Mouse (Mus musculus) hindlimb bud, embryonic 11.5 days (tissue): Measurements from ENCODE around the gene Tmem94.
"Not testable (repeated sequence)": the region's sequence is repeated elsewhere in the genome, so short reads cannot be mapped to it uniquely, and the experiment has no call there.

ENCODE experiments used
- DNase-seq: peaks from one replicate; pipeline ENCODE4 v3.0.0-alpha.2; 2012; ENCODE audit warnings: low read depth, low spot score; ENCODE audit errors: extremely low spot score

Tmem94 gene

GRCm38 (mm10) chr11:115765103-115765606 lies at the start of gene Tmem94:
TSS of gene Tmem94 (plus strand) at chr11:115765433.
- DNase-seq: peak; percentile 100

- no peak for DNase-seq
These were observed 48.6 kb upstream of the Tmem94 start for GRCm38 (mm10) chr11:115716410-115717338.

DNA sequence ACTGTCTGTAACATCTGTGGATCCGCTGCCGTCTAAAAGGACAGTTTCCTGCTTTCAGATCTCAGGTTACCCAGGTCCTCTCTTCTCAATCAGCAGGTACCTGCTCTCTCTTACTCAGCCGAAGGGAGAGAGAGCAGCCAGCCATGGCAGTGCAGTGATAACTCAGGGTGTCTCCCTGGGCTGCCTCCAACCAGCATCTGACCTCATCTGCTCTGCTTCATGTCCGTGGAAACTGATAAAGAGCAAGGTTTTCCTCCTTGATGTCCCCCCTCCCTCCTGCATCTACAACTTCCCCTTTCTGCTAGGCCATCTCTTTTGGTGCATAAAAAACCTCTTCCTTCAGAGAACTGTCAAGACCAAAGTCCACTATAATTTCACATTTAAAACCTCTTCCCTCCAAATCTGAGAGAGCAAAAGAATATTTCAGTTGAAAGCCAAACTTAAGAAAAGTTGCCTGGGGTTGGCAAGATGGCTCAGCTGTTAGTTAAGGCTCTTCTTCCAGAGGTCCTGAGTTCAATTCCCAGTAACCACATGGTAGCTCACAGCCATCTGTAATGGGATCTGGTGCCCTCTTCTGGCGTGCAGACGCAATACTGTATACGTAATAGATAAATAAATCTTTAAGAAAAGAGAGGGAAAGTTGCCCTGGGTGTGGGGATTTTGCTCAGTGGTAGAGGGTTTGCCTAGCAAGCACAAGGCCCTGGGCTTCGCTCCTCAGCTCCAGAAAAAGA lies 47.4 kb upstream of the Tmem94 start:
- DNase-seq: no peak

DNA sequence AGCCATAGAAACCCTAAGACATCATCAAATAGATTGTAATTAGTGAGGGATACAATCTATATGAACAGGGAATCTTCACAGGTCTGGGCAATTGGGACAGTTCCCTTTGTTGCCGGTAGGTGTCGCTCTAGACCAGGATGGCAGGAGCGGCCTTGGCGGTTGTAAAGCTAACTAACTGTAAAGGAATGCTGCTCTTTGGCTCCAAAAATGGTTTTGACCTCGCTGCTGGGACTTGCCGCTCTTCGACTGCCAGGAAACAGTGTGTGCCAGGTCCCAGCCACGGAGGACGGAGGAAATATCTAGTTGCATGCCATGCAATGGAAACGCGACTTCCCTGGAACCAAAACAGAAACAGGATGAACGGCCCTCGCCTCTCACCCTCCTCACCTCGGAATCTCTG lies 42.6 kb upstream of the Tmem94 start:
- peak; percentile 62 for DNase-seq

GRCm38 (mm10) chr11:115723231-115723630 lies 42.0 kb upstream of the Tmem94 start:
- no peak for DNase-seq

GRCm38 (mm10) chr11:115734041-115734686 lies 31.1 kb upstream of the Tmem94 start:
- DNase-seq: no peak

- DNase-seq: no peak
These were observed 27.5 kb upstream of the Tmem94 start for GRCm38 (mm10) chr11:115737608-115738208.

- no peak for DNase-seq
These were observed 26.9 kb upstream of the Tmem94 start for GRCm38 (mm10) chr11:115738275-115738885.

GRCm38 (mm10) chr11:115741070-115741469 lies 24.2 kb upstream of the Tmem94 start:
- DNase-seq: no peak

- DNase-seq: no peak
These were observed 22.3 kb upstream of the Tmem94 start for GRCm38 (mm10) chr11:115742926-115743325.

GRCm38 (mm10) chr11:115744385-115744784 lies 20.8 kb upstream of the Tmem94 start:
- DNase-seq: no peak

DNA sequence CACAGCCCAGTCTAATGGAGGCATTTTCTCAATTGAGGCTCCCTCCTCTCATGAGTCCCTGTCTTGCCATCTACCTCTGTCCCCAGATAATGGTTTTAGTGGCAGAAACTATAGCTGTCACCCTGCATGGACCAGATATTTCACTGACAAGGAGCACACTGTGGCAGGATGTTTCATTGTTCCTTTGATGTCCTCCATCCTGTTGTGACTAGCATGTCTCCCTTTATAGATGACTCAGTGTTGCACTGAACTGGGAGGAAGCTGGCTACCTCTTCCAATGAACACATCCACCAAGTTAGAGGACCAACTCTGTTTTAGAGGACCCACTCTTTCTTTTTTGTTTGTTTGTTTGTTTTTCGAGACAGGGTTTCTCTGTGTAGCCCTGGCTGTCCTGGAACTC lies 19.1 kb upstream of the Tmem94 start:
- no peak for DNase-seq

DNA sequence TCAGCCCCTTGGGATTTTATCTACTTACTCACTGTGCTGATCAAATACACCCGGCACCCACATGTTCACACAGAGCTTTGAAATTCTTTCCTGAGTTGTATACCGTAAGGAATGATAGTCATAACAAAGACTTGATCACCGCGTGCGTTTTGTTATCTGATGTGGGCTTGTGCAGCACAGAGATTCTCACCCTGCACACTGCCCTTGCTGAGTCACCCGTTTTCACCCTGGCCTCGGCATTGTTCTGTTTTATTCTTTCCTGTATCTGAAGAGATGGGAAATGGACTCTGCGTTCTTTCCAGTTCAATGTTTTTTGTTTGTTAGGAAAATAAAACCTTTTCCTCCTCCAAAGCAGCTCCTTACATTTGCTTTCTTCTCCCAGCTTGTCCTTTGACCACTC lies 18.5 kb upstream of the Tmem94 start:
- no peak for DNase-seq

GRCm38 (mm10) chr11:115747351-115747750 lies 17.9 kb upstream of the Tmem94 start:
- no peak for DNase-seq

GRCm38 (mm10) chr11:115749834-115750233 lies 15.4 kb upstream of the Tmem94 start:
- no peak for DNase-seq

- no peak for DNase-seq
These were observed 13.5 kb upstream of the Tmem94 start for GRCm38 (mm10) chr11:115751725-115752124.

- no peak for DNase-seq
These were observed 12.6 kb upstream of the Tmem94 start for GRCm38 (mm10) chr11:115752653-115753052.

GRCm38 (mm10) chr11:115753485-115753884 lies 11.7 kb upstream of the Tmem94 start:
- no peak for DNase-seq

DNA sequence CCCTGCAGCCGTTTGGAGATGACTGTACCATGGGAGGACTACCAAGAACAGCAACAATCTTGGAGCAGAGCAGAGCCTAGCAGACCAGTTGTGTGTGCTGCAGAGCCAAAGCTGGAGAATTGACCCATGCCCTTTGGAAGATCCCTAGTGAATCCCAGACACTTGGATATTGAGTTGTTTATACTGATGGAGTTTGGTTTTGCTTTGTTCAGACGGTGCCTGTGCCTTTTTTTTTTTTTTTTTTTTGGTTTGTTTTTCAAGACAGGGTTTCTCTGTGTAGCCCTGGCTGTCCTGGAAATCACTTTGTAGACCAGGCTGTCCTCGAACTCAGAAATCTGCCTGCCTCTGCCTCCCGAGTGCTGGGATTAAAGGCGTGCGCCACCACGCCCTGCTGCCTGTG lies 3.1 kb upstream of the Tmem94 start:
- not testable (repeated sequence) for DNase-seq

GRCm38 (mm10) chr11:115764698-115765097 lies 535 bp upstream of the Tmem94 start:
- no peak for DNase-seq
